Mouse (Mus musculus): ENCODE results near the gene Phlda2. TPM values are rescaled to one million over a fixed set of nuclear protein-coding genes. Genes with fewer than 3 reads are reported as not detected.

Phlda2 gene
- total and polyA plus RNA-seq, 3 experiments = not detected

DNA sequence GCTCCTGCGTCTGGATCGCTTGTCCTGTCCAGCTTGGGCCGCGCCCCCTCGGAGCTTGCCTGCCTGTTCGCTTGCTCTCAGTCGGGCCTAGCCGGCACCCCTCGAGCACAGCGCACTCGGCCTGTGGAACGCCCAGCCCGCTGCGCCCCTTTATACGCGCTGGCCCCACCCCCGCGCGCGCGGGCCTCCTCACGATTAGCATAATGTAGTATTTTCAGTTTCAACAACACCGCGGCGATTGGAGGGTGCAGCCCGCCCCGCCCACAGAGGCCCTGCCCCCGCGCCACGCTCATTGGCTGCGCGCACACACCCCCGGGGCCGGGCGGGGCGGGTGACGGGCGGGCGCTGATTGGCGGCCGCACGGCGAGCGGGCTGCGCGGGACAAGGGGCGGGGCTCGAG, 42.1 kb downstream of the Phlda2 start, which contains the start of gene Cdkn1c:
TSS of gene Cdkn1c (minus strand) at position 177 of the 400 bp plus-strand sequence.
- Histone ChIP-seq H3K9ac (ENCODE audit: insufficient read depth, low read depth) (no peak within 1 kb of the TSS), H3K4me1 (ENCODE audit: control insufficient read depth in 1 of 2, insufficient read depth in 2 of 2) (no peaks in the 10 kb centered on the region), H3K27me3 (replicated peaks) (peaks cover 13% of the 10 kb centered on the region), H3K4me3 (replicated peaks in 1 of 3; ENCODE audit: low read depth in 2 of 3, low read length in 2 of 3, poor library complexity in 1 of 3) (no peak within 1 kb of the TSS), H3K4me2 (ENCODE audit: insufficient read depth, low read depth, poor library complexity, severe bottlenecking) (no peak within 1 kb of the TSS), H3K36me3 (replicated peaks in 1 of 2; ENCODE audit: control insufficient read depth in 1 of 2, insufficient read depth in 1 of 2, low read length in 1 of 2) (no peaks in the 10 kb centered on the region), H3K79me2 (replicated peaks; ENCODE audit: control insufficient read depth, extremely low read depth, insufficient read depth, poor library complexity, severe bottlenecking) (no peaks in the 10 kb centered on the region), H3K9me3 (replicated peaks; ENCODE audit: low read length) (peaks cover 34% of the 10 kb centered on the region), H3K27ac (ENCODE audit: insufficient read depth, low read depth) (no peak within 1 kb of the TSS)
- dilution Hi-C loops (cut with MboI; ENCODE audit: extremely low pct_ligation_motif_present, extremely low pct_unique_long_range_greater_than_20kb, low sequenced_read_pairs) = no loop called here
- TF ChIP-seq USF2 (conservative IDR thresholded peaks at IDR 0.05; ENCODE audit: low read depth, low read length) = no peak
- no peak for TF ChIP-seq EP300 (IDR thresholded peaks at IDR 0.05; ENCODE audit: low read length)
- no peak for TF ChIP-seq POLR2A (IDR thresholded peaks at IDR 0.05; ENCODE audit: low read depth, low read length)
- in situ Hi-C loops (cut with MboI; ENCODE audit: low pct_ligation_motif_present, low pct_unique_long_range_greater_than_20kb, low sequenced_read_pairs) = no loop called here
- no peak for DNase-seq (ENCODE audit: extremely low read depth)

- no peak for DNase-seq (ENCODE audit: extremely low read depth)
- Histone ChIP-seq H3K9ac (ENCODE audit: insufficient read depth, low read depth) (no peak overlapping the region), H3K79me2 (replicated peaks; ENCODE audit: control insufficient read depth, extremely low read depth, insufficient read depth, poor library complexity, severe bottlenecking) (no peaks in the 10 kb centered on the region), H3K9me3 (replicated peaks; ENCODE audit: low read length) (peaks cover 32% of the 10 kb centered on the region), H3K4me1 (ENCODE audit: control insufficient read depth in 1 of 2, insufficient read depth in 2 of 2) (peaks cover 0 to 2% of the 10 kb centered on the region in 2 experiments; a peak in 1 of 4 replicates), H3K4me3 (replicated peaks in 1 of 3; ENCODE audit: low read depth in 2 of 3, low read length in 2 of 3, poor library complexity in 1 of 3) (no peak overlapping the region), H3K27ac (ENCODE audit: insufficient read depth, low read depth) (no peak overlapping the region), H3K4me2 (ENCODE audit: insufficient read depth, low read depth, poor library complexity, severe bottlenecking) (no peak overlapping the region), H3K36me3 (replicated peaks in 1 of 2; ENCODE audit: control insufficient read depth in 1 of 2, insufficient read depth in 1 of 2, low read length in 1 of 2) (no peaks in the 10 kb centered on the region), H3K27me3 (replicated peaks) (peaks cover 14% of the 10 kb centered on the region)
- in situ Hi-C loops (cut with MboI; ENCODE audit: low pct_ligation_motif_present, low pct_unique_long_range_greater_than_20kb, low sequenced_read_pairs) = no loop called here
- dilution Hi-C loops (cut with MboI; ENCODE audit: extremely low pct_ligation_motif_present, extremely low pct_unique_long_range_greater_than_20kb, low sequenced_read_pairs) = no loop called here
- TF ChIP-seq NRF1 (IDR thresholded peaks at IDR 0.05; ENCODE audit: low read depth, low read length) (no peak), ZC3H11A (IDR thresholded peaks at IDR 0.05; ENCODE audit: low read depth, low read length) (no peak), RCOR1 (conservative IDR thresholded peaks at IDR 0.05; ENCODE audit: low read depth, low read length) (no peak), CHD1 (IDR thresholded peaks at IDR 0.05; ENCODE audit: low read depth, low read length) (no peak), HCFC1 (IDR thresholded peaks at IDR 0.05; ENCODE audit: low read depth, low read length) (no peak), ETS1 (conservative IDR thresholded peaks at IDR 0.05; ENCODE audit: low read depth, low read length) (no peak), ELF1 (IDR thresholded peaks at IDR 0.05; ENCODE audit: low read depth, low read length) (no peak), EP300 (IDR thresholded peaks at IDR 0.05; ENCODE audit: low read length) (no peak)
Observed at GRCm38 (mm10) chr7:143460217-143460834, 42.6 kb downstream of the Phlda2 start.

DNA sequence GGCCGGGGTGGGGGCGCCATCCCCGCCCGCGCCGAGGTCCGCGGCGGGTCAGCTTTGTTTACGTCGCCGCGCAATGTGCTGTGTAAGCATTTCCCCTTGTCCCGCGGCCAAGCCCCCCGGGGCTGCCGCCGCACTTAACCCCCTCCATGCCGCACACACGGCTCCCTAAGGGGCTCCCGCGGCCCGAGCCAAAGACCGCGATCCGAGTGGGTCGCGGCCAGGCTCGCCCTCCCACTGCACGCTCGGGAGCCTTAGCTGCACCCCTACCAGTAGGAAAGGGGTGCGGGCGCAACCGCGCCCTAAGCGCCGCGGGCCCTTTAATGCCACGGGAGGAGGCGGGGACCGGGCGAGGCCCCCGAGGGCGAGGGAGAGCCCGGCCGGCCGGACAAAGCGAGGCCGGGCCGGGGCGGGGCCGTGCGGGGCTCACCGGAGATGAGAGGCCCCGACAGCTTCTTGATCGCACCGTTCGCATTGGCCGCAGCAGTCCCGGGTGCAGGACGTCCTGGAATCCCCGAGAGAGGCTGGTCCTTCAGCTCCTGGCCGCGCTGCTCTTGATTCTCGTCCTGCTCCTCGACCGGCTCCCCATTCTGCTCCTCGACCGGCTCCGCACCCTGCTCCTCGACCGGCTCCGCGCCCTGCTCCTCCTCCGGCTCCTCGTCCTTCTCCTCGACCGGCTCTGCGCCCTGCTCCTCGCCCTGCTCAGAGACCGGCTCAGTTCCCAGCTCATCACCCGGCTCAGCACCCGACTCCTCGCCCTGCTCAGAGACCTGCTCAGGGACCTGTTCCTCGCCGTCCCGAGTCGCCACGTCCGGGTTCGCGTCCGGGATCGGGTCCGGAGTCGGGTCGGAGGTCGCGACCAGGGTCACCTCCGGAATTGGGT, 43.4 kb downstream of the Phlda2 start:
- peaks cover 0 to 2% of the 10 kb centered on the region in 2 experiments; a peak in 1 of 4 replicates for H3K4me1 ChIP-seq (ENCODE audit: control insufficient read depth in 1 of 2, insufficient read depth in 2 of 2)
- no peak overlapping the region for H3K9ac ChIP-seq (ENCODE audit: insufficient read depth, low read depth)
- no peak overlapping the region for H3K4me3 ChIP-seq (replicated peaks in 1 of 3; ENCODE audit: low read depth in 2 of 3, low read length in 2 of 3, poor library complexity in 1 of 3)
- no peaks in the 10 kb centered on the region for H3K36me3 ChIP-seq (replicated peaks in 1 of 2; ENCODE audit: control insufficient read depth in 1 of 2, insufficient read depth in 1 of 2, low read length in 1 of 2)
- peaks cover 32% of the 10 kb centered on the region for H3K9me3 ChIP-seq (replicated peaks; ENCODE audit: low read length)
- no peak for DNase-seq (ENCODE audit: extremely low read depth)
- in situ Hi-C loops (cut with MboI; ENCODE audit: low pct_ligation_motif_present, low pct_unique_long_range_greater_than_20kb, low sequenced_read_pairs) (no loop called here), dilution Hi-C loops (cut with MboI; ENCODE audit: extremely low pct_ligation_motif_present, extremely low pct_unique_long_range_greater_than_20kb, low sequenced_read_pairs) (no loop called here)
- no peaks in the 10 kb centered on the region for H3K79me2 ChIP-seq (replicated peaks; ENCODE audit: control insufficient read depth, extremely low read depth, insufficient read depth, poor library complexity, severe bottlenecking)
- H3K4me2 ChIP-seq (ENCODE audit: insufficient read depth, low read depth, poor library complexity, severe bottlenecking) = no peak overlapping the region
- H3K27ac ChIP-seq (ENCODE audit: insufficient read depth, low read depth) = no peak overlapping the region
- peaks cover 11% of the 10 kb centered on the region for H3K27me3 ChIP-seq (replicated peaks)
- TF ChIP-seq MXI1 (IDR thresholded peaks at IDR 0.05; ENCODE audit: low read depth, low read length) = no peak
- TF ChIP-seq EP300 (IDR thresholded peaks at IDR 0.05; ENCODE audit: low read length) = no peak
- TF ChIP-seq ZMIZ1 (IDR thresholded peaks at IDR 0.05; ENCODE audit: low read depth, low read length) = no peak
- TF ChIP-seq RCOR1 (conservative IDR thresholded peaks at IDR 0.05; ENCODE audit: low read depth, low read length) = no peak
- no peak for TF ChIP-seq IRF4 (IDR thresholded peaks at IDR 0.05; ENCODE audit: low read depth, low read length)
- no peak for TF ChIP-seq ZNF384 (IDR thresholded peaks at IDR 0.05; ENCODE audit: low read depth, low read length)
- no peak for TF ChIP-seq ELF1 (IDR thresholded peaks at IDR 0.05; ENCODE audit: low read depth, low read length)
- no peak for TF ChIP-seq MAX (IDR thresholded peaks at IDR 0.05; ENCODE audit: low read length)
- TF ChIP-seq MAFK (IDR thresholded peaks at IDR 0.05; ENCODE audit: insufficient replicate concordance, low read length) = no peak
- no peak for TF ChIP-seq BHLHE40 (IDR thresholded peaks at IDR 0.05; ENCODE audit: low read depth, low read length)
- no peak for TF ChIP-seq JUND (conservative IDR thresholded peaks at IDR 0.05; ENCODE audit: low read depth, low read length)
- TF ChIP-seq MAZ (IDR thresholded peaks at IDR 0.05; ENCODE audit: low read depth, low read length) = no peak
- no peak for TF ChIP-seq ZC3H11A (IDR thresholded peaks at IDR 0.05; ENCODE audit: low read depth, low read length)
- TF ChIP-seq POLR2A (IDR thresholded peaks at IDR 0.05; ENCODE audit: low read depth, low read length) = no peak
- TF ChIP-seq RAD21 (IDR thresholded peaks at IDR 0.05; ENCODE audit: low read depth, low read length) = no peak
- no peak for TF ChIP-seq PAX5 (IDR thresholded peaks at IDR 0.05; ENCODE audit: low read length)
- no peak for TF ChIP-seq JUN (IDR thresholded peaks at IDR 0.05; ENCODE audit: insufficient read depth, low read depth, low read length)
- TF ChIP-seq HCFC1 (IDR thresholded peaks at IDR 0.05; ENCODE audit: low read depth, low read length) = no peak

All from CH12.LX (cell line).